In genomic region chr3:131686106-131686505, GRCm38 (mm10) we compare ENCODE assay signal across 12 mouse cellular contexts.
A peak's percentile ranks its signal among the peaks of the same experiment; 100 is the strongest.
DNase-seq lines count a peak whose midpoint lies in the region; ATAC-seq lines count a peak whose summit lies in the region.
"Had no signal": no experiment of that assay in that cellular context is flagged by ENCODE, and none has a peak within 500 bp of the region (broad histone marks: within the 10 kb centered on the region; RNA-seq: fewer than 3 reads in every experiment).

No protein-coding gene starts in this region.

- intact Hi-C loops in heart, postnatal 25 days (cut with DNase I) = no loop called here

- H3K36me3 ChIP-seq in limb, embryonic 12.5 days = no peaks in the 10 kb centered on the region
- no peaks in the 10 kb centered on the region for H3K36me3 ChIP-seq in limb, embryonic 10.5 days
- H3K36me3 ChIP-seq: G1E had no signal

- H3K9ac ChIP-seq in limb, embryonic 12.5 days (replicated peaks) = no peak overlapping the region

- H3K9me3 ChIP-seq in limb, embryonic 12.5 days = no peaks in the 10 kb centered on the region
- no peaks in the 10 kb centered on the region for H3K9me3 ChIP-seq in limb, embryonic 10.5 days (replicated peaks)

- H3K27ac ChIP-seq in limb, embryonic 12.5 days = no peak overlapping the region; the same call in 1 of the 2 replicates
- no peak overlapping the region for H3K27ac ChIP-seq in limb, embryonic 10.5 days

- whole genome bisulfite sequencing in limb, embryonic 12.5 days = 78% methylated on average over 12 of the region's 12 CpGs
- WGBS in limb, embryonic 10.5 days = 88% methylated on average over 12 of the region's 12 CpGs

- peak; percentile 11 for DNase-seq in embryo, embryonic 11 days
- DNase-seq in embryo, embryonic 9.5 days (ENCODE audit: extremely low spot score) = no peak
- DNase-seq in limb, embryonic 10.5 days (ENCODE audit: low spot score) = no peak
- peak; percentile 46 to 58 for DNase-seq in frontal cortex, postnatal 25 days (ENCODE audit: low spot score in 2 of 2)
- DNase-seq in right cerebral cortex, postnatal 10 days (ENCODE audit: low spot score in 2 of 2) = peak; percentile 58 to 70
- DNase-seq in liver = no peak
- DNase-seq in heart, postnatal 25 days (ENCODE audit: low spot score) = no peak
- DNase-seq: gastrocnemius, postnatal 36 days; heart, postnatal 10 days; kidney, adult 11 months had no signal

- no peaks in the 10 kb centered on the region for H3K27me3 ChIP-seq in limb, embryonic 12.5 days
- no peaks in the 10 kb centered on the region for H3K27me3 ChIP-seq in limb, embryonic 10.5 days (ENCODE audit: low read depth, poor library complexity, severe bottlenecking)

- no peak overlapping the region for H3K4me3 ChIP-seq in limb, embryonic 12.5 days (replicated peaks)
- no peak overlapping the region for H3K4me3 ChIP-seq in limb, embryonic 10.5 days

- H3K4me2 ChIP-seq in limb, embryonic 12.5 days = no peak overlapping the region

- peak; percentile 71; the same call in 1 of the 2 replicates for ATAC-seq in limb, embryonic 12.5 days (ENCODE audit: insufficient number of reproducible peaks, insufficient read depth, low FRiP score, low TSS enrichment, low read depth)

- peaks cover 4% of the 10 kb centered on the region; the same call in 1 of the 2 replicates for H3K4me1 ChIP-seq in limb, embryonic 12.5 days (replicated peaks)
- H3K4me1 ChIP-seq in limb, embryonic 10.5 days = peaks cover 5% of the 10 kb centered on the region; the same call in 1 of the 2 replicates

Comparison
In these comparisons a context has a peak if more than half of its experiments do, and no peak if none do; other contexts are left out.
1. DNase-seq: peak in embryo, embryonic 11 days (single experiment), frontal cortex, postnatal 25 days (2 of 2) and right cerebral cortex, postnatal 10 days (2 of 2); none in embryo, embryonic 9.5 days (single experiment), limb, embryonic 10.5 days (single experiment), liver (single experiment) and heart, postnatal 25 days (single experiment).